Mouse (Mus musculus): ENCODE measurements around the gene Arsa. TPM values are rescaled to one million over a fixed set of nuclear protein-coding genes. Genes with fewer than 3 reads are reported as not detected.
A peak's percentile ranks its signal among the peaks of the same experiment; 100 is the strongest.

The Arsa gene
- 12.5 and 14.1 TPM in 2 replicates for polyA plus RNA-seq (2014; fragmentation: Nextera tagmentation; extraction: Ambion mirVana)

- H3K4me2 ChIP-seq (ENCODE audit: low read length) = peak within 1 kb of the TSS; percentile 94
- H3K4me3 ChIP-seq (ENCODE audit: control insufficient read depth in 1 of 2, insufficient read depth in 1 of 2, low read depth in 1 of 2, low read length in 2 of 2) = peak within 1 kb of the TSS; percentile 62 to 84
- H3K4me1 ChIP-seq (ENCODE audit: control insufficient read depth in 2 of 2, insufficient read depth in 2 of 2, low read length in 2 of 2) = peaks cover 9 to 26% of the 10 kb centered on the region in 2 experiments; a peak in 3 of 4 replicates
- ATAC-seq (ENCODE audit: insufficient number of reproducible peaks, insufficient read depth, low FRiP score, low read depth) = no peak
- H3K27me3 ChIP-seq (ENCODE audit: control insufficient read depth, insufficient read depth, low read length) = no peaks in the 10 kb centered on the region
- H3K27ac ChIP-seq (replicated peaks in 1 of 2; ENCODE audit: control insufficient read depth in 1 of 2, insufficient read depth in 1 of 2, low read depth in 2 of 2, low read length in 2 of 2) = peak within 1 kb of the TSS; percentile 66 to 81
- no peaks in the 10 kb centered on the region for H3K36me3 ChIP-seq (ENCODE audit: control insufficient read depth, insufficient read depth, low read length)
- H3K9me3 ChIP-seq (ENCODE audit: control insufficient read depth, low read length) = no peaks in the 10 kb centered on the region
- peak within 1 kb of the TSS; percentile 81 for H3K9ac ChIP-seq (ENCODE audit: low read length)
- 26% methylated on average over 9 of the region's 9 CpGs for WGBS
These were observed at the start of gene Arsa for GRCm38 (mm10) chr15:89477091-89477491. TSS of gene Arsa (minus strand) at chr15:89477425.

DNA sequence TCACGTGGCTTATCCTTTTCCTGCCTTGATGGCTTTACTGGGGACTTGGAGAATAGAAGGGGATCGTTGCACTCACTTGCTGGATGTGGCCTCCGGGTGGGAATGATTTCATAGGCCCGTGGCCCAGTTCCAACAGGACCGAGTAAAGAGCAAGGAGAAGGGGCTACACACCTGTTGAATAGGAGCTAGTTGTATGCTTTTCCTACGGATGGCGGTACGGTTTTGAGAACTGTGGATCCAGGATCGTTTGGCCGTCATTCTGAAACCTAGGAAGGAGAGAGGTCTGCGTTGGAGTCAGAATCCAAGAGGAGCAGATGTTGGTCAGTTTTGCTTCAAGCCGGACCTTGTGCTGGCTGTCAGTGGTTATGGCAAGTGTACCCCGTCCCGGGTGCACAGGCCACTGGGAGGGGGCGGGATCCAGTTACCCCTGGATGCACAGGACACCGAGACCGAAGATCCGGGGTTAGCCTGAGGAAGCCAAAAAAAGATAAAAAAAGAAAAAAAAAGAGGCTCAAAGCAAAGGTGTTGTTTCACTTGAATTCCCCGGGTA lies 49.6 kb upstream of the Arsa start:
- Histone ChIP-seq H3K36me3 (ENCODE audit: control insufficient read depth, insufficient read depth, low read length) (peaks cover 25% of the 10 kb centered on the region), H3K27ac (replicated peaks in 1 of 2; ENCODE audit: control insufficient read depth in 1 of 2, insufficient read depth in 1 of 2, low read depth in 2 of 2, low read length in 2 of 2) (no peak overlapping the region), H3K9ac (ENCODE audit: low read length) (no peak overlapping the region), H3K4me3 (ENCODE audit: control insufficient read depth in 1 of 2, insufficient read depth in 1 of 2, low read depth in 1 of 2, low read length in 2 of 2) (no peak overlapping the region), H3K27me3 (ENCODE audit: control insufficient read depth, insufficient read depth, low read length) (peaks cover 45% of the 10 kb centered on the region), H3K9me3 (ENCODE audit: control insufficient read depth, low read length) (no peaks in the 10 kb centered on the region), H3K4me1 (ENCODE audit: control insufficient read depth in 2 of 2, insufficient read depth in 2 of 2, low read length in 2 of 2) (no peaks in the 10 kb centered on the region), H3K4me2 (ENCODE audit: low read length) (no peak overlapping the region)
- WGBS = 87% methylated on average over 19 of the region's 19 CpGs
- no peak for ATAC-seq (ENCODE audit: insufficient number of reproducible peaks, insufficient read depth, low FRiP score, low read depth)

DNA sequence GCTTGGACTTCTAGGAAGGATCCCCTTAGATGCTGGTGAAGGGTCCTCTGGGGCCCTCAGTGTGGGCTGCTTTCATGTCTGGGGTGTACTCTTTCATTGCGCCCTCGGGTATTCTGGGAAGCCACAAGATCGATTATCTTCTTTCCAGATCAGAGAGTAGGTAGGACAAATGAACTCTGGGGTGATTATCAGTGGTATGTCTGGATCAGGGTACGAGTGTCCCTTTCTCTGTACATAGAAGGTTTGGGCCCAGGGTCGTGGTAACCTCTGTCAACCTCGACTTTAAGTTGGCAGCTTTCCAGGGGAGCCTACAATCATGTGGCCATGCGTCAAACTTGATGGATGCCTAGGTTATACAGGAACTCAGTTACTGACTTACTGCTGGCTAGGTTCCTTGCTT lies 48.7 kb upstream of the Arsa start:
- Histone ChIP-seq H3K9ac (ENCODE audit: low read length) (no peak overlapping the region), H3K27me3 (ENCODE audit: control insufficient read depth, insufficient read depth, low read length) (peaks cover 41% of the 10 kb centered on the region), H3K4me2 (ENCODE audit: low read length) (no peak overlapping the region), H3K4me1 (ENCODE audit: control insufficient read depth in 2 of 2, insufficient read depth in 2 of 2, low read length in 2 of 2) (no peaks in the 10 kb centered on the region), H3K36me3 (ENCODE audit: control insufficient read depth, insufficient read depth, low read length) (peaks cover 21% of the 10 kb centered on the region), H3K4me3 (ENCODE audit: control insufficient read depth in 1 of 2, insufficient read depth in 1 of 2, low read depth in 1 of 2, low read length in 2 of 2) (no peak overlapping the region), H3K27ac (replicated peaks in 1 of 2; ENCODE audit: control insufficient read depth in 1 of 2, insufficient read depth in 1 of 2, low read depth in 2 of 2, low read length in 2 of 2) (no peak overlapping the region), H3K9me3 (ENCODE audit: control insufficient read depth, low read length) (no peaks in the 10 kb centered on the region)
- 57% methylated on average over 7 of the region's 7 CpGs for WGBS
- ATAC-seq (ENCODE audit: insufficient number of reproducible peaks, insufficient read depth, low FRiP score, low read depth) = no peak

DNA sequence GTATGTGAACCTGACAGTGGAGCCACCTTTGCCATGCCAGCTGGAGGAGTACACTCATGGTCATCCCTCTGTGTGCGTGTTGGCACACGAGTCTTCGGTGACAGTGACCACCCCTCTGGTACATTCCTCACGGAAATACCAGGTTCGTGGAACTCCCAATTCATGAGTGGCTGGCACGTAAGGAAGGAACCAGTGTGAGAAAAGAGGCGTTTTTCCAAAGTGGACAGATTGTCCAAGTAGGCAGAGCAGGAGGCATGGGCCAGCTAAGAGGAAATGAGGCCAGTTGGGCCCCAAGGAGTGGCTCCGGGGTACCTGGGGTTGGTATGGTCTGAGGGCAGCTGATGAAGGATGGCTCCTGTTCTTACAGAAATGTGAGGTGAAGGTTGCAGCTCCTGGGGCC lies 48.2 kb upstream of the Arsa start:
- no peaks in the 10 kb centered on the region for H3K4me1 ChIP-seq (ENCODE audit: control insufficient read depth in 2 of 2, insufficient read depth in 2 of 2, low read length in 2 of 2)
- H3K27ac ChIP-seq (replicated peaks in 1 of 2; ENCODE audit: control insufficient read depth in 1 of 2, insufficient read depth in 1 of 2, low read depth in 2 of 2, low read length in 2 of 2) = no peak overlapping the region
- no peaks in the 10 kb centered on the region for H3K9me3 ChIP-seq (ENCODE audit: control insufficient read depth, low read length)
- no peak overlapping the region for H3K9ac ChIP-seq (ENCODE audit: low read length)
- ATAC-seq (ENCODE audit: insufficient number of reproducible peaks, insufficient read depth, low FRiP score, low read depth) = no peak
- H3K27me3 ChIP-seq (ENCODE audit: control insufficient read depth, insufficient read depth, low read length) = peaks cover 39% of the 10 kb centered on the region
- H3K36me3 ChIP-seq (ENCODE audit: control insufficient read depth, insufficient read depth, low read length) = peaks cover 17% of the 10 kb centered on the region
- H3K4me2 ChIP-seq (ENCODE audit: low read length) = no peak overlapping the region
- no peak overlapping the region for H3K4me3 ChIP-seq (ENCODE audit: control insufficient read depth in 1 of 2, insufficient read depth in 1 of 2, low read depth in 1 of 2, low read length in 2 of 2)
- WGBS = 90% methylated on average over 8 of the region's 8 CpGs

GRCm38 (mm10) chr15:89524611-89525415 lies 47.6 kb upstream of the Arsa start:
- H3K36me3 ChIP-seq (ENCODE audit: control insufficient read depth, insufficient read depth, low read length) = peaks cover 16% of the 10 kb centered on the region
- H3K4me1 ChIP-seq (ENCODE audit: control insufficient read depth in 2 of 2, insufficient read depth in 2 of 2, low read length in 2 of 2) = no peaks in the 10 kb centered on the region
- ATAC-seq (ENCODE audit: insufficient number of reproducible peaks, insufficient read depth, low FRiP score, low read depth) = no peak
- H3K4me3 ChIP-seq (ENCODE audit: control insufficient read depth in 1 of 2, insufficient read depth in 1 of 2, low read depth in 1 of 2, low read length in 2 of 2) = no peak overlapping the region; a peak in 1 of 4 replicates
- 69% methylated on average over 8 of the region's 8 CpGs for WGBS
- peaks cover 39% of the 10 kb centered on the region for H3K27me3 ChIP-seq (ENCODE audit: control insufficient read depth, insufficient read depth, low read length)
- no peaks in the 10 kb centered on the region for H3K9me3 ChIP-seq (ENCODE audit: control insufficient read depth, low read length)
- H3K27ac ChIP-seq (replicated peaks in 1 of 2; ENCODE audit: control insufficient read depth in 1 of 2, insufficient read depth in 1 of 2, low read depth in 2 of 2, low read length in 2 of 2) = no peak overlapping the region
- peak overlapping the region; percentile 90 for H3K4me2 ChIP-seq (ENCODE audit: low read length)
- H3K9ac ChIP-seq (ENCODE audit: low read length) = no peak overlapping the region

GRCm38 (mm10) chr15:89524001-89524571 lies 46.9 kb upstream of the Arsa start:
- Histone ChIP-seq H3K9ac (ENCODE audit: low read length) (peak overlapping the region; percentile 58), H3K9me3 (ENCODE audit: control insufficient read depth, low read length) (no peaks in the 10 kb centered on the region), H3K4me3 (ENCODE audit: control insufficient read depth in 1 of 2, insufficient read depth in 1 of 2, low read depth in 1 of 2, low read length in 2 of 2) (peak overlapping the region; percentile 49 to 52), H3K4me1 (ENCODE audit: control insufficient read depth in 2 of 2, insufficient read depth in 2 of 2, low read length in 2 of 2) (no peaks in the 10 kb centered on the region), H3K36me3 (ENCODE audit: control insufficient read depth, insufficient read depth, low read length) (peaks cover 16% of the 10 kb centered on the region), H3K27me3 (ENCODE audit: control insufficient read depth, insufficient read depth, low read length) (peaks cover 39% of the 10 kb centered on the region), H3K27ac (replicated peaks in 1 of 2; ENCODE audit: control insufficient read depth in 1 of 2, insufficient read depth in 1 of 2, low read depth in 2 of 2, low read length in 2 of 2) (no peak overlapping the region), H3K4me2 (ENCODE audit: low read length) (peak overlapping the region; percentile 90)
- ATAC-seq (ENCODE audit: insufficient number of reproducible peaks, insufficient read depth, low FRiP score, low read depth) = no peak
- 25% methylated on average over 49 of the region's 52 CpGs for WGBS

- no peaks in the 10 kb centered on the region for H3K4me1 ChIP-seq (ENCODE audit: control insufficient read depth in 2 of 2, insufficient read depth in 2 of 2, low read length in 2 of 2)
- H3K9me3 ChIP-seq (ENCODE audit: control insufficient read depth, low read length) = no peaks in the 10 kb centered on the region
- H3K4me2 ChIP-seq (ENCODE audit: low read length) = peak overlapping the region; percentile 90
- peaks cover 39% of the 10 kb centered on the region for H3K27me3 ChIP-seq (ENCODE audit: control insufficient read depth, insufficient read depth, low read length)
- peak overlapping the region; percentile 43 to 52 for H3K4me3 ChIP-seq (ENCODE audit: control insufficient read depth in 1 of 2, insufficient read depth in 1 of 2, low read depth in 1 of 2, low read length in 2 of 2)
- no peak overlapping the region for H3K9ac ChIP-seq (ENCODE audit: low read length)
- peaks cover 16% of the 10 kb centered on the region for H3K36me3 ChIP-seq (ENCODE audit: control insufficient read depth, insufficient read depth, low read length)
- ATAC-seq (ENCODE audit: insufficient number of reproducible peaks, insufficient read depth, low FRiP score, low read depth) = no peak
- whole genome bisulfite sequencing = 15% methylated on average over 37 of the region's 47 CpGs
- no peak overlapping the region for H3K27ac ChIP-seq (replicated peaks in 1 of 2; ENCODE audit: control insufficient read depth in 1 of 2, insufficient read depth in 1 of 2, low read depth in 2 of 2, low read length in 2 of 2)
These were observed 46.1 kb upstream of the Arsa start for GRCm38 (mm10) chr15:89523283-89523832.
